Mouse (Mus musculus): ENCODE data around the gene Gm498. TPM values are rescaled to one million over a fixed set of nuclear protein-coding genes. Genes with fewer than 3 reads are reported as not detected.

The Gm498 gene
- polyA plus RNA-seq, 1 experiment from 2014 or later, result not detected

DNA sequence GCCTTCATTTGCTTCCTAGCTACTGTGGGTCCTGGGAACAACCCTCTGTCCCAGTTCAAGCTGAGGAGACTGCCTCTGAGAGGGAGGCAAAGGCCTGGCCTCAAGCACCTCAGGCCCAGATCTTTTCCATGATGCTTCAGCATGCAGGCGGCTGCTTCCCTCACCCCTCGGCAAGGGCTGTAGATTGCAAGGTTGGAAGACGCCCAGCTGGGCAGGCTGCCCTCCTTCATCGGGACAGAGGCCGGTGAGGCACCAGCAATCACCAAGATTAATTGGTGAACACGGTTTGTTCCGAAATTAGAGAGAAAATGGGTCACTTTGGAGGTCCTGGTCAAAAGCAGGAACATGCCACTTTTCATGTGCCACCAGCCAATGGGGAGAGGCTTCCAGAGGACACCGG lies 47.0 kb downstream of the Gm498 start:
- Histone ChIP-seq H3K4me2 (ENCODE audit: low read depth, low read length) (no peak overlapping the region), H3K4me1 (ENCODE audit: control insufficient read depth, insufficient read depth, low read length) (no peaks in the 10 kb centered on the region), H3K9me3 (ENCODE audit: control insufficient read depth, low read length) (peaks cover 5% of the 10 kb centered on the region; the same call in 1 of the 2 replicates), H3K27me3 (replicated peaks; ENCODE audit: control insufficient read depth, insufficient read depth, low read length) (no peaks in the 10 kb centered on the region), H3K36me3 (ENCODE audit: control insufficient read depth, insufficient read depth, low read length) (no peaks in the 10 kb centered on the region), H3K9ac (ENCODE audit: low read depth, low read length) (no peak overlapping the region), H3K4me3 (ENCODE audit: low read depth, low read length) (no peak overlapping the region), H3K27ac (replicated peaks; ENCODE audit: low read depth, low read length) (no peak overlapping the region)
- ATAC-seq (ENCODE audit: low read depth) (no peak), DNase-seq (ENCODE audit: low spot score) (no peak)
- WGBS, result 82% methylated on average over 8 of the region's 8 CpGs

DNA sequence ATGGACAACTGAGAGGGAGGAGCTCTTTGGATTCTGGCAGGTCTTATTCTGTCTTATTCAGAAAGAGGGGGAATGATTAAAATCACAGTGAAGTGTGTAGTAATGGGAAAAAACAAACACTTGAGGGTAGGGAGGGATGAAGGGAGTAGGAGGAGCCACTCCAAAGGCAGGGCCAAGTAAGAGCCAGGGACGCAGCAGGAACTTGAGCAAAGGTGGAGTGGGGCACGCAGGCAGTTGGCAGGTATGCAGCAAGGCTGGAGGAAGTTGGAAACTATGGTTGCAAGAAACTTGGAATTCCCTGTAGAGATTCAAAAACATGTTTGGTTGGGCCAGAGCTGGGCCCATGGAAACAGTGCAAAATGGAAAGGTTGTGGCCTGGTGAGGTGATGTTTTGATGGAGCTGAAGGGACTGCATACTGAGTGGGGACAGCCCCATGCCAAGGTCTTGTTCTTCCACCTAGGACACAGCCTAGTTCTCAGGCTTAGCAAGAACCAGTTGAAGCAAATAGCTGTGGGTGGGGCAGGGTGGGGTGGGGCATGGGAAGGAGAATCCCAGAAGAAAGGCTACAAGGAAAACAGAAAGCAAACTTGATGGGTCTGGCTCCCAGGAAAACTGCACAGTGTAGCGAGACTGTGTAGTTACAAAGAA lies 52.5 kb downstream of the Gm498 start:
- Histone ChIP-seq H3K4me3 (ENCODE audit: low read depth, low read length) (no peak overlapping the region), H3K27me3 (replicated peaks; ENCODE audit: control insufficient read depth, insufficient read depth, low read length) (no peaks in the 10 kb centered on the region), H3K9ac (ENCODE audit: low read depth, low read length) (no peak overlapping the region), H3K4me1 (ENCODE audit: control insufficient read depth, insufficient read depth, low read length) (no peaks in the 10 kb centered on the region), H3K27ac (replicated peaks; ENCODE audit: low read depth, low read length) (no peak overlapping the region), H3K9me3 (ENCODE audit: control insufficient read depth, low read length) (peaks cover 5% of the 10 kb centered on the region; the same call in 1 of the 2 replicates), H3K4me2 (ENCODE audit: low read depth, low read length) (no peak overlapping the region), H3K36me3 (ENCODE audit: control insufficient read depth, insufficient read depth, low read length) (no peaks in the 10 kb centered on the region)
- WGBS, result 76% methylated on average over 3 of the region's 3 CpGs
- DNase-seq (ENCODE audit: low spot score), result no peak
- no peak for ATAC-seq (ENCODE audit: low read depth)

DNA sequence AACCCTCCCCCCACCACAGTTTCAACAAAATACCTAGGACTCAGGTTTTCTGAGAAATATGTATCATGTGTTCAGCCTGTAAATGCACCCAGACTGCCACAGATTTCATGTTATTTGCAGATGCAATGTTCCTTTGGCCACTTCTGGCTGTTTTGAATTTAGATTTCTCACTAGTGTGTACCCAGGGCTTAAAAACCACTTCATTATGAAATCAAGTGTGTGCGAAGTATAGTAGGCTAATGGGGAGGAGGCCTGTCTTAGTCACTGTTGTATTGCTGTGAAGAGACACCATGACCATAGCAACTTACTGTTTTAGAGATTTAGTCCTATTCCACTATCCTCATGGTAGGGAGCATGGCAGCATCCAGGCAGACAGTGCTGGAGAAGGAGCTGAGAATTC lies 63.3 kb downstream of the Gm498 start:
- DNase-seq (ENCODE audit: low spot score), result no peak
- 95% methylated on average over 1 of the region's 1 CpGs for WGBS
- no peak overlapping the region for H3K4me3 ChIP-seq (ENCODE audit: low read depth, low read length)

DNA sequence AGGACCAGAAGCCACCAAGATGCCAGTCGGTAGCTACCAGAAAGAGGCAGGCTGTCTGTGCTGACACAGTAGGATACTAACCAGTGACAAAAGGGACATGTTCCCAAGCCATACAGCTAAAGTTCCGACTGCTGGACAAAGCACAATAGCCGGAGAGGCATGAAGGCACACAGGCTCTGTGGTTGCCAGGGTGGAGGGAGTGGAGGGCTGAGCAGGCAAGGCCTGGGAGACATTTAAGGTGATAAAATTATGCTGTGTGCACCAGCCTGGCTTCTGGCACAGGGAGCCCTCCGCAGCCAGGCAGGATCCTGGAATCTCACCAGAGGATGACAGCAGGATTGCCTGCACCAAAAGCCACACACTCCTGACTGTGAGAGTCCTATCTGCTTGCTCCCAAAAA lies 72.0 kb downstream of the Gm498 start:
- H3K9me3 ChIP-seq (ENCODE audit: control insufficient read depth, low read length), result no peaks in the 10 kb centered on the region
- H3K27me3 ChIP-seq (replicated peaks; ENCODE audit: control insufficient read depth, insufficient read depth, low read length), result no peaks in the 10 kb centered on the region
- no peak for ATAC-seq (ENCODE audit: low read depth)
- no peak overlapping the region for H3K4me2 ChIP-seq (ENCODE audit: low read depth, low read length)
- DNase-seq (ENCODE audit: low spot score), result no peak
- H3K4me1 ChIP-seq (ENCODE audit: control insufficient read depth, insufficient read depth, low read length), result no peaks in the 10 kb centered on the region
- no peaks in the 10 kb centered on the region for H3K36me3 ChIP-seq (ENCODE audit: control insufficient read depth, insufficient read depth, low read length)
- 55% methylated on average over 4 of the region's 4 CpGs for WGBS
- H3K27ac ChIP-seq (replicated peaks; ENCODE audit: low read depth, low read length), result no peak overlapping the region
- no peak overlapping the region for H3K4me3 ChIP-seq (ENCODE audit: low read depth, low read length)
- H3K9ac ChIP-seq (ENCODE audit: low read depth, low read length), result no peak overlapping the region

More for the DNA sequence above, 63.3 kb downstream of the Gm498 start:
- no peak for ATAC-seq (ENCODE audit: low read depth)
- Histone ChIP-seq H3K27me3 (replicated peaks; ENCODE audit: control insufficient read depth, insufficient read depth, low read length) (no peaks in the 10 kb centered on the region), H3K36me3 (ENCODE audit: control insufficient read depth, insufficient read depth, low read length) (no peaks in the 10 kb centered on the region), H3K9me3 (ENCODE audit: control insufficient read depth, low read length) (no peaks in the 10 kb centered on the region), H3K27ac (replicated peaks; ENCODE audit: low read depth, low read length) (no peak overlapping the region), H3K9ac (ENCODE audit: low read depth, low read length) (no peak overlapping the region), H3K4me2 (ENCODE audit: low read depth, low read length) (no peak overlapping the region), H3K4me1 (ENCODE audit: control insufficient read depth, insufficient read depth, low read length) (no peaks in the 10 kb centered on the region)

DNA sequence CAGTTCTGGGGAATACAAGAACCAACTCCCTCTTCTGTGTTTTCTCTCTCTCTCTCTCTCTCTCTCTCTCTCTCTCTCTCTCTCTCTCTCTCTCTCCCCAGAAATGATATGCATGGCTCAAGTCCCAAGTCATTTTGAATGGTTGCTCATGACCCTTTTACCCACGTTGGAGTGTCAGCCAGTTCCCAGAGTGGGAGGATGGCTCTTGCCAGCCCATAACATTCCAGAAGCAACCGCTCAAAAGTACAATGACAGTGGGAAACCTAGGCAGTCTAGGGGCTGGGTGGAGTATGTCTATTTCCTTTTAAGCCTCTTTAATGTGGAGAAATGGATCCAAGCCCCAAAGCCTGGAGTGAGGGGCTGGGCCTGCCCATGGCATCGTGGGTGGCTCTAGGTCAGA lies 72.8 kb downstream of the Gm498 start:
- DNase-seq (ENCODE audit: low spot score), result no peak
- Histone ChIP-seq H3K4me2 (ENCODE audit: low read depth, low read length) (no peak overlapping the region), H3K27ac (replicated peaks; ENCODE audit: low read depth, low read length) (no peak overlapping the region), H3K9me3 (ENCODE audit: control insufficient read depth, low read length) (no peaks in the 10 kb centered on the region), H3K9ac (ENCODE audit: low read depth, low read length) (no peak overlapping the region), H3K4me1 (ENCODE audit: control insufficient read depth, insufficient read depth, low read length) (no peaks in the 10 kb centered on the region), H3K4me3 (ENCODE audit: low read depth, low read length) (no peak overlapping the region), H3K36me3 (ENCODE audit: control insufficient read depth, insufficient read depth, low read length) (no peaks in the 10 kb centered on the region), H3K27me3 (replicated peaks; ENCODE audit: control insufficient read depth, insufficient read depth, low read length) (no peaks in the 10 kb centered on the region)
- WGBS, result 60% methylated on average over 3 of the region's 3 CpGs
- ATAC-seq (ENCODE audit: low read depth), result no peak

DNA sequence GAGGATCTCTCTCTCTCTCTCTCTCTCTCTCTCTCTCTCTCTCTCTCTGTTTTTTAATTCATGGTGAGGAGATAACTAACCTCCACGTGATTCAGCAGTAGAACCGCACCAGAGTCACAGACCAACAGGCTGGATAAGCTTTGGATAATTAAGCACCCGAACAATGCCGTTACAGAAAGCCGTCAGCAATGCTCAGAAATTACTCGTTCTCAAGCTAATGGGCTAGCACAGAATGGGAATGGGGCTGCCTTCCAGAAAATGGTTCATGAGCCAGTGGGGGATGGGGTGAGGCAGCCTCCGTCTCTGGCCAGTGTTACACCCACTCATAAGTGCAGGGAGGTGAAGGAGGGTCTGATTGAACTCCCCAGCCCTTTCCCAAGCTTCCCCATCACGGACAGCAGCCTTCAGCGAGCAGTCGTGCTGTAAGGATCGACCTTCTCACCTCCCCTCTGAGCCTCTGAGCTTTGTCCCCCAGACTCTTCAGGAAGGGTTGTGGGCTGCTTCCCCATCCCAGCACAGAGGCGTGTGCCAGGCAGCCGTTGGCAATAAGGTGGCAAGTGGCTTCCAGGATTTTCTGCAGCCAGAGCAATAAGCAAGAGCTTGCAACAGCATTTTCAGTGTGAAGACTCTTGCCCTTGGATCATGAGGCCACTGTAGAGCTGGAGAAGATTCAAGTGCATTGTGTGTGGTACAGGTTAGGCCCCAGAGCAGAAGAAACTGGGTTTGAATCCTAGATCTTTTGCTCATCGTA lies 76.5 kb downstream of the Gm498 start:
- Histone ChIP-seq H3K4me2 (ENCODE audit: low read depth, low read length) (no peak overlapping the region), H3K36me3 (ENCODE audit: control insufficient read depth, insufficient read depth, low read length) (no peaks in the 10 kb centered on the region), H3K9me3 (ENCODE audit: control insufficient read depth, low read length) (no peaks in the 10 kb centered on the region), H3K4me3 (ENCODE audit: low read depth, low read length) (no peak overlapping the region), H3K27ac (replicated peaks; ENCODE audit: low read depth, low read length) (no peak overlapping the region), H3K9ac (ENCODE audit: low read depth, low read length) (no peak overlapping the region), H3K4me1 (ENCODE audit: control insufficient read depth, insufficient read depth, low read length) (no peaks in the 10 kb centered on the region), H3K27me3 (replicated peaks; ENCODE audit: control insufficient read depth, insufficient read depth, low read length) (no peaks in the 10 kb centered on the region)
- ATAC-seq (ENCODE audit: low read depth), result no peak
- WGBS, result 74% methylated on average over 14 of the region's 14 CpGs
- DNase-seq (ENCODE audit: low spot score), result no peak

DNA sequence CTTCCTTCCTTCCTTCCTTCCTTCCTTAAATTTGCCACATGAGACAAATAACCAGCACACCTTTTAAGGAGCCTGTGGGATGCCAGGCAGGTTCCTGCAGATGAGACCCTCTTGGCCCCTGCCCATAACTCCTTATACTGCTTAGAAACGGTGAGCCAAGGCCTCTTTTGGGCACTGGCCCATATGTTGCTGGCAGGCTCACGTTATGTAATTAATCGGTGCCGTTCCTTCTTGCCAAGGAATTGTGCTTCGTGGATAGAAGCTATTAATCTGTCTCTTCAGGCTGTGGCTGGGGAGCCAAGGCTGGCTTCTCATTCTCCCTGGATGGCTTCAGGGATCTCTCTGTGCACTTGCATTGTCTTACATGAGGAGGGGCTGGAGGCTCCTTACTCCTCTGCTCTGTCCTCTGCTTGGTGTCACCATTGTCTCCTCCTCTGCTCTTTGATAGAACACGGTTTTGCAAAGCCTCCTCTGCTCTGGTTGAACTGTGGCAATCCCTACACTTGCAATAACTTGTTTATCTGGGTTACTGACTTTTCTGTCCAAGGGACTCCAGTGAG lies 77.9 kb downstream of the Gm498 start:
- Histone ChIP-seq H3K27ac (replicated peaks; ENCODE audit: low read depth, low read length) (no peak overlapping the region), H3K9ac (ENCODE audit: low read depth, low read length) (no peak overlapping the region), H3K4me3 (ENCODE audit: low read depth, low read length) (no peak overlapping the region), H3K9me3 (ENCODE audit: control insufficient read depth, low read length) (no peaks in the 10 kb centered on the region), H3K36me3 (ENCODE audit: control insufficient read depth, insufficient read depth, low read length) (no peaks in the 10 kb centered on the region), H3K4me1 (ENCODE audit: control insufficient read depth, insufficient read depth, low read length) (no peaks in the 10 kb centered on the region), H3K4me2 (ENCODE audit: low read depth, low read length) (no peak overlapping the region), H3K27me3 (replicated peaks; ENCODE audit: control insufficient read depth, insufficient read depth, low read length) (no peaks in the 10 kb centered on the region)
- peak; percentile 9 for DNase-seq (ENCODE audit: low spot score)
- no peak for ATAC-seq (ENCODE audit: low read depth)
- 58% methylated on average over 6 of the region's 6 CpGs for WGBS
